Mouse (Mus musculus): ENCODE data around the gene Gm43518. TPM values are rescaled to one million over a fixed set of nuclear protein-coding genes. Genes with fewer than 3 reads are reported as not detected.

Gene Gm43518
- 1.3 and 1.7 TPM in 2 replicates for polyA plus RNA-seq (2015; fragmentation: Nextera tagmentation; extraction: Ambion mirVana)

- no peak within 1 kb of the TSS for H3K4me3 ChIP-seq (ENCODE audit: low read depth, low read length)
- no peak within 1 kb of the TSS for H3K27ac ChIP-seq (ENCODE audit: low read length)
- peaks cover 21% of the 10 kb centered on the region for H3K36me3 ChIP-seq (ENCODE audit: control insufficient read depth, insufficient read depth)
- no peak within 1 kb of the TSS for H3K9ac ChIP-seq (ENCODE audit: low read depth, low read length)
- ATAC-seq (ENCODE audit: low read depth), result no peak
- H3K4me2 ChIP-seq (ENCODE audit: low read depth, low read length), result no peak within 1 kb of the TSS
- H3K4me1 ChIP-seq (ENCODE audit: control insufficient read depth, low read depth, low read length), result peaks cover 7% of the 10 kb centered on the region
- 91% methylated on average over 9 of the region's 9 CpGs for WGBS (ENCODE audit: insufficient replicate concordance)
- no peaks in the 10 kb centered on the region for H3K27me3 ChIP-seq (ENCODE audit: control insufficient read depth, insufficient read depth, low read depth, low read length)
- no peaks in the 10 kb centered on the region for H3K9me3 ChIP-seq (replicated peaks; ENCODE audit: control insufficient read depth, low read length)
Observed at GRCm38 (mm10) chr5:123927118-123927517, at the start of gene Gm43518. TSS of gene Gm43518 (plus strand) at chr5:123927418.

GRCm38 (mm10) chr5:123878056-123878455, 49.2 kb upstream of the Gm43518 start:
- ATAC-seq (ENCODE audit: low read depth), result no peak
- no peak overlapping the region for H3K4me3 ChIP-seq (ENCODE audit: low read depth, low read length)
- no peaks in the 10 kb centered on the region for H3K27me3 ChIP-seq (ENCODE audit: control insufficient read depth, insufficient read depth, low read depth, low read length)
- no peaks in the 10 kb centered on the region for H3K4me1 ChIP-seq (ENCODE audit: control insufficient read depth, low read depth, low read length)
- no peaks in the 10 kb centered on the region for H3K36me3 ChIP-seq (ENCODE audit: control insufficient read depth, insufficient read depth)
- 33% methylated on average over 14 of the region's 14 CpGs for WGBS (ENCODE audit: insufficient replicate concordance)
- H3K27ac ChIP-seq (ENCODE audit: low read length), result no peak overlapping the region
- H3K9me3 ChIP-seq (replicated peaks; ENCODE audit: control insufficient read depth, low read length), result no peaks in the 10 kb centered on the region
- H3K9ac ChIP-seq (ENCODE audit: low read depth, low read length), result no peak overlapping the region
- no peak overlapping the region for H3K4me2 ChIP-seq (ENCODE audit: low read depth, low read length)

DNA sequence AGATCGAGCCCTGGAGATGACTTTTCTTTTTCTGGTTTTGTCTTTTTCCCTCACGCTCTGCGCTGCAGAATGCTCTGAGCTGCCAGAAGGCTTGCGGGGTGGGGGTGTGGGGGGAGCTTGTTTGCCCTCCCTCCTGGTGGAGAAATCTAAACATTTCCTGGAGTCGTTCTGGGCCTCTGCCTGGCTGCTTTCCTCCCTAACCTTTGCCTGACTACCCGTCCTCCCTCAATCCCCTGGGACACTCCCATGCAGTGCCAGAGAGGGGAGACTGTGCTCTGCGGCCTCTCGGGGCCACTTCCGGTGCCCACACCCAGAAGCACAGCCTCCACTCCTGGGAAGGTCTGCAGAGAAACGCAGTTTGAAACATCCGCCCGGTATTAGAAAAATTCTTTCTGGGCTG, 47.3 kb upstream of the Gm43518 start, which contains the start of gene Hcar1:
TSS of gene Hcar1 (minus strand) at position 93 of the 400 bp plus-strand sequence.
- 50% methylated on average over 12 of the region's 12 CpGs for WGBS (ENCODE audit: insufficient replicate concordance)
- H3K4me1 ChIP-seq (ENCODE audit: control insufficient read depth, low read depth, low read length), result no peaks in the 10 kb centered on the region
- no peaks in the 10 kb centered on the region for H3K9me3 ChIP-seq (replicated peaks; ENCODE audit: control insufficient read depth, low read length)
- no peak within 1 kb of the TSS for H3K4me3 ChIP-seq (ENCODE audit: low read depth, low read length)
- H3K36me3 ChIP-seq (ENCODE audit: control insufficient read depth, insufficient read depth), result no peaks in the 10 kb centered on the region
- no peak for ATAC-seq (ENCODE audit: low read depth)
- no peak within 1 kb of the TSS for H3K27ac ChIP-seq (ENCODE audit: low read length)
- no peak within 1 kb of the TSS; the same call in 1 of the 2 replicates for H3K4me2 ChIP-seq (ENCODE audit: low read depth, low read length)
- H3K9ac ChIP-seq (ENCODE audit: low read depth, low read length), result no peak within 1 kb of the TSS
- H3K27me3 ChIP-seq (ENCODE audit: control insufficient read depth, insufficient read depth, low read depth, low read length), result no peaks in the 10 kb centered on the region

- Histone ChIP-seq H3K9ac (ENCODE audit: low read depth, low read length) (no peak overlapping the region), H3K4me1 (ENCODE audit: control insufficient read depth, low read depth, low read length) (no peaks in the 10 kb centered on the region), H3K4me3 (ENCODE audit: low read depth, low read length) (no peak overlapping the region), H3K27me3 (ENCODE audit: control insufficient read depth, insufficient read depth, low read depth, low read length) (no peaks in the 10 kb centered on the region), H3K27ac (ENCODE audit: low read length) (no peak overlapping the region), H3K4me2 (ENCODE audit: low read depth, low read length) (no peak overlapping the region), H3K36me3 (ENCODE audit: control insufficient read depth, insufficient read depth) (no peaks in the 10 kb centered on the region), H3K9me3 (replicated peaks; ENCODE audit: control insufficient read depth, low read length) (no peaks in the 10 kb centered on the region)
- no peak for ATAC-seq (ENCODE audit: low read depth)
- WGBS (ENCODE audit: insufficient replicate concordance), result 83% methylated on average over 14 of the region's 14 CpGs
Observed at GRCm38 (mm10) chr5:123880778-123881177, 46.4 kb upstream of the Gm43518 start.

- Histone ChIP-seq H3K36me3 (ENCODE audit: control insufficient read depth, insufficient read depth) (no peaks in the 10 kb centered on the region), H3K4me3 (ENCODE audit: low read depth, low read length) (no peak overlapping the region), H3K4me1 (ENCODE audit: control insufficient read depth, low read depth, low read length) (no peaks in the 10 kb centered on the region), H3K4me2 (ENCODE audit: low read depth, low read length) (no peak overlapping the region), H3K9ac (ENCODE audit: low read depth, low read length) (no peak overlapping the region), H3K27me3 (ENCODE audit: control insufficient read depth, insufficient read depth, low read depth, low read length) (no peaks in the 10 kb centered on the region), H3K9me3 (replicated peaks; ENCODE audit: control insufficient read depth, low read length) (no peaks in the 10 kb centered on the region), H3K27ac (ENCODE audit: low read length) (no peak overlapping the region)
- 59% methylated on average over 7 of the region's 7 CpGs for WGBS (ENCODE audit: insufficient replicate concordance)
- no peak for ATAC-seq (ENCODE audit: low read depth)
Observed at GRCm38 (mm10) chr5:123883891-123884290, 43.3 kb upstream of the Gm43518 start.

DNA sequence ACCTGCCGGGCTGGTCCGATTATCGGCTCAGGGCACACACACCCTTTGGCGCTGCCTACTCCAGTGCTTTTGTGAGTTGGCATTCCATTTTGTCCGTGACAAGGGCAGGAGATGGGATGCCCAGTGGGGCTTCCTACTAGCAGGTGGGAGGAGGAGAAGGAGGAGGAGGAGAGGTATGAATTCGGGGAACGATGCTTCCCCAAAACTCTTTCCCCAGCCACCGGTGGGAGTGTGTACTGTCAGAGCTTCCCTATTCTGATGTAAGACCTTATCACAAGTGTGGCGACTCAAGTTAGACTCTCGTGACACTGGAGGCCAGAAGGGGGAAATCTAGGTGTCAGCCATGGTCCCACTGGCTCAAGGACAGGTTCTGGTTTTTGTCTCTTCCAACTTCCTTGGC, 42.9 kb upstream of the Gm43518 start:
- no peak overlapping the region for H3K27ac ChIP-seq (ENCODE audit: low read length)
- 37% methylated on average over 10 of the region's 10 CpGs for WGBS (ENCODE audit: insufficient replicate concordance)
- H3K36me3 ChIP-seq (ENCODE audit: control insufficient read depth, insufficient read depth), result no peaks in the 10 kb centered on the region
- H3K4me1 ChIP-seq (ENCODE audit: control insufficient read depth, low read depth, low read length), result no peaks in the 10 kb centered on the region
- H3K9me3 ChIP-seq (replicated peaks; ENCODE audit: control insufficient read depth, low read length), result no peaks in the 10 kb centered on the region
- no peak overlapping the region for H3K9ac ChIP-seq (ENCODE audit: low read depth, low read length)
- H3K4me2 ChIP-seq (ENCODE audit: low read depth, low read length), result no peak overlapping the region
- H3K4me3 ChIP-seq (ENCODE audit: low read depth, low read length), result no peak overlapping the region
- no peak for ATAC-seq (ENCODE audit: low read depth)
- H3K27me3 ChIP-seq (ENCODE audit: control insufficient read depth, insufficient read depth, low read depth, low read length), result no peaks in the 10 kb centered on the region

GRCm38 (mm10) chr5:123886365-123886764, 40.9 kb upstream of the Gm43518 start:
- H3K4me3 ChIP-seq (ENCODE audit: low read depth, low read length), result no peak overlapping the region
- H3K27me3 ChIP-seq (ENCODE audit: control insufficient read depth, insufficient read depth, low read depth, low read length), result no peaks in the 10 kb centered on the region
- no peak; the same call in 1 of the 2 replicates for ATAC-seq (ENCODE audit: low read depth)
- H3K27ac ChIP-seq (ENCODE audit: low read length), result no peak overlapping the region
- H3K4me1 ChIP-seq (ENCODE audit: control insufficient read depth, low read depth, low read length), result no peaks in the 10 kb centered on the region
- 42% methylated on average over 3 of the region's 3 CpGs for WGBS (ENCODE audit: insufficient replicate concordance)
- H3K9ac ChIP-seq (ENCODE audit: low read depth, low read length), result no peak overlapping the region
- H3K36me3 ChIP-seq (ENCODE audit: control insufficient read depth, insufficient read depth), result no peaks in the 10 kb centered on the region
- no peaks in the 10 kb centered on the region for H3K9me3 ChIP-seq (replicated peaks; ENCODE audit: control insufficient read depth, low read length)
- no peak overlapping the region for H3K4me2 ChIP-seq (ENCODE audit: low read depth, low read length)

GRCm38 (mm10) chr5:123890312-123890711, 36.9 kb upstream of the Gm43518 start:
- no peaks in the 10 kb centered on the region for H3K9me3 ChIP-seq (replicated peaks; ENCODE audit: control insufficient read depth, low read length)
- no peak overlapping the region for H3K27ac ChIP-seq (ENCODE audit: low read length)
- H3K36me3 ChIP-seq (ENCODE audit: control insufficient read depth, insufficient read depth), result no peaks in the 10 kb centered on the region
- H3K4me2 ChIP-seq (ENCODE audit: low read depth, low read length), result no peak overlapping the region
- no peak for ATAC-seq (ENCODE audit: low read depth)
- WGBS (ENCODE audit: insufficient replicate concordance), result 54% methylated on average over 2 of the region's 2 CpGs
- H3K27me3 ChIP-seq (ENCODE audit: control insufficient read depth, insufficient read depth, low read depth, low read length), result no peaks in the 10 kb centered on the region
- no peak overlapping the region for H3K9ac ChIP-seq (ENCODE audit: low read depth, low read length)
- H3K4me1 ChIP-seq (ENCODE audit: control insufficient read depth, low read depth, low read length), result no peaks in the 10 kb centered on the region; the same call in 1 of the 2 replicates
- H3K4me3 ChIP-seq (ENCODE audit: low read depth, low read length), result no peak overlapping the region

DNA sequence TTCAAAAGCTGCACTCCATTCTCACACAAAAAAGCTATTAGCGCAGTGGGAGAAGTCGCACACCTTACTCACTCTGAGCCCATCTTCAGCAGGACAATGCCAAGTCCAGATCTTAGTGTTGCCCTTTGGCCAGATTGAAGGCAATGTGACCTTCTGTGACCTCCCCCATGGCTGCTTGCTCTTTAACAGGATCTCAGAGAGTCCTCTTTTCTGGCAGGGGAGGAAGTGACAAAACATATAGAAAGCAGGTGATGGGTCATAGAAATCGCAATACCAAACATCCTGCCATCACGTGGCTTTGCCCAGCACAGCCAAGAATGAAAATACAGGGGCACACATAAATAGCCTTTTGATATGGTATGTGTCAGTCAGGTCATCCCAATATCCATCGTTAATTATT, 36.2 kb upstream of the Gm43518 start:
- ATAC-seq (ENCODE audit: low read depth), result no peak
- Histone ChIP-seq H3K36me3 (ENCODE audit: control insufficient read depth, insufficient read depth) (no peaks in the 10 kb centered on the region), H3K9me3 (replicated peaks; ENCODE audit: control insufficient read depth, low read length) (no peaks in the 10 kb centered on the region), H3K27me3 (ENCODE audit: control insufficient read depth, insufficient read depth, low read depth, low read length) (no peaks in the 10 kb centered on the region), H3K4me1 (ENCODE audit: control insufficient read depth, low read depth, low read length) (no peaks in the 10 kb centered on the region; the same call in 1 of the 2 replicates), H3K4me3 (ENCODE audit: low read depth, low read length) (no peak overlapping the region), H3K27ac (ENCODE audit: low read length) (no peak overlapping the region), H3K9ac (ENCODE audit: low read depth, low read length) (no peak overlapping the region), H3K4me2 (ENCODE audit: low read depth, low read length) (no peak overlapping the region)
- 66% methylated on average over 5 of the region's 5 CpGs for WGBS (ENCODE audit: insufficient replicate concordance)

All from liver, embryonic 16.5 days (tissue).